In the genomic region with DNA sequence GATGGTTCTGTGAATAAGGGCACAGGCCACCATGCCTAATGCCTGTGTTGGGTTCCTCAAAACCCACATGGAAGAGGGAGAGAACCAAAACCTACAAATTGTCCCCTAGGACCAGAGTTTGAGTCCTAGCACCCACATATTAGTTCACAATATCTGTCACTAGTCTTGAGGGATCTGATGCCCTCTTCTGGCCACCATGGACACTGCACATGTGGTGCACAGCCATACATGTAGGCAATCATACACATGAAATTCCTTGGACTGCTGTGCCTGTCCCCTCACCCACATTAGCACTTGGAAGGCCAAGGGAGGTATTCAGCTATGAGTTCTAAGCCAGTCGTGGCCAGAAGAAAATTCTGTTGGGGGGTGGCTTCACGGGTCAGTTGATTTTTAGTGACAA, we compare ENCODE assay signal across 10 mouse cellular contexts. TPM values are rescaled to one million over a fixed set of nuclear protein-coding genes. Genes with fewer than 3 reads are reported as not detected.
DNase-seq lines count a peak whose midpoint lies in the region; ATAC-seq and TF ChIP-seq lines count a peak whose summit lies in the region.
"Had no signal": no experiment of that assay in that cellular context is flagged by ENCODE, and none has a peak within 500 bp of the region (broad histone marks: within the 10 kb centered on the region; RNA-seq: fewer than 3 reads in every experiment).

No protein-coding gene starts in this region.

- H3K4me3 ChIP-seq in kidney, postnatal 0 days (replicated peaks; ENCODE audit: low read depth, low read length), result no peak overlapping the region
- H3K4me3 ChIP-seq in ES-E14 (ENCODE audit: insufficient read depth in 1 of 2, low read depth in 1 of 2, low read length in 2 of 2, poor library complexity in 1 of 2, severe bottlenecking in 1 of 2), result no peak overlapping the region
- H3K4me3 ChIP-seq: forebrain, embryonic 10.5 days had no signal

- peak; percentile 14; the same call in 1 of the 2 replicates for TF ChIP-seq CTCF in kidney, postnatal 0 days (IDR thresholded peaks at IDR 0.05; ENCODE audit: low read depth)

- no peak overlapping the region for H3K9ac ChIP-seq in kidney, postnatal 0 days (ENCODE audit: low read depth, low read length)
- no peak overlapping the region for H3K9ac ChIP-seq in ES-E14 (ENCODE audit: insufficient read depth, low read depth, low read length, poor library complexity, severe bottlenecking)

- H3K4me1 ChIP-seq in kidney, postnatal 0 days (replicated peaks; ENCODE audit: insufficient read depth, low read length), result no peaks in the 10 kb centered on the region
- peaks cover 2 to 7% of the 10 kb centered on the region in 2 experiments; a peak in 3 of 4 replicates for H3K4me1 ChIP-seq in ES-E14 (ENCODE audit: control insufficient read depth in 2 of 2, insufficient read depth in 2 of 2, low read length in 2 of 2, poor library complexity in 1 of 2)
- H3K4me1 ChIP-seq: forebrain, embryonic 10.5 days had no signal

- H3K27me3 ChIP-seq in kidney, postnatal 0 days (ENCODE audit: insufficient read depth, low read length), result no peaks in the 10 kb centered on the region

- WGBS in kidney, postnatal 0 days, result 91% methylated on average over 2 of the region's 2 CpGs

- no peak overlapping the region for H3K27ac ChIP-seq in kidney, postnatal 0 days
- peak overlapping the region; percentile 14; the same call in 1 of the 2 replicates for H3K27ac ChIP-seq in ES-E14 (ENCODE audit: insufficient read depth, low read depth, low read length, poor library complexity, severe bottlenecking)
- H3K27ac ChIP-seq: forebrain, embryonic 10.5 days had no signal

- H3K9me3 ChIP-seq in kidney, postnatal 0 days (replicated peaks; ENCODE audit: low read length), result no peaks in the 10 kb centered on the region
- H3K9me3 ChIP-seq in ES-E14 (ENCODE audit: control insufficient read depth, insufficient read depth, low read depth, low read length), result no peaks in the 10 kb centered on the region

- ATAC-seq in kidney, postnatal 0 days (replicated peaks; ENCODE audit: low FRiP score, low read depth), result no peak
- ATAC-seq in erythroblast, adult 5-6 weeks (replicated peaks; ENCODE audit: low FRiP score, poor library complexity, severe bottlenecking), result peak; percentile 55; the same call in 1 of the 2 replicates

- in situ Hi-C loops in ES-E14 (cut with MboI; ENCODE audit: low sequenced_read_pairs in 2 of 2, unreplicated experiment in 2 of 2), result no loop called here

- H3K4me2 ChIP-seq in kidney, postnatal 0 days (ENCODE audit: low read length), result no peak overlapping the region

- DNase-seq in kidney, postnatal 0 days (ENCODE audit: low spot score), result no peak
- DNase-seq in kidney, postnatal 14 days, result no peak
- peak; percentile 27 for DNase-seq in A20 (ENCODE audit: low read depth, low spot score)
- DNase-seq in ES-E14 (ENCODE audit: low read depth, low spot score), result no peak
- DNase-seq in right cerebral cortex, postnatal 25 days, result no peak
- DNase-seq in cerebellum, adult 9-10 months, result no peak
- DNase-seq in testis, postnatal 10 days (ENCODE audit: low spot score), result no peak
- DNase-seq: kidney, postnatal 10 days had no signal

- H3K36me3 ChIP-seq in kidney, postnatal 0 days (ENCODE audit: insufficient read depth, low read length), result no peaks in the 10 kb centered on the region
- peaks cover 4% of the 10 kb centered on the region; the same call in 1 of the 2 replicates for H3K36me3 ChIP-seq in ES-E14 (ENCODE audit: control insufficient read depth, insufficient read depth, low read length, poor library complexity, severe bottlenecking)

TF ChIP-seq in ES-E14, 5 proteins besides CTCF, POLR2A, EP300 and RAD21:
- TF ChIP-seq ZC3H11A (IDR thresholded peaks at IDR 0.05; ENCODE audit: borderline replicate concordance, low read depth, low read length) (no peak), ZNF384 (IDR thresholded peaks at IDR 0.05; ENCODE audit: low read depth, low read length) (no peak), HCFC1 (IDR thresholded peaks at IDR 0.05; ENCODE audit: borderline replicate concordance, insufficient read depth, low read length) (no peak), CHD2 (IDR thresholded peaks at IDR 0.05; ENCODE audit: low read depth, low read length) (no peak), MAFK (IDR thresholded peaks at IDR 0.05; ENCODE audit: insufficient read depth, low read depth, low read length) (no peak)

RNA-seq across cellular contexts. Expression of gene Pik3cb, which starts 36.0 kb away (rescaled TPM):
- polyA plus RNA-seq in kidney, postnatal 0 days (2015; fragmentation: Nextera tagmentation; extraction: Ambion mirVana), result 1.3 and 1.9 TPM in 2 replicates
- total RNA-seq in ES-E14 (2012; rRNA removed), result 7.6 and 10.2 TPM in 2 replicates
- total RNA-seq in erythroblast, adult 5-6 weeks (2015; ENCODE audit: low replicate concordance), result 7.5 and 9.2 TPM in 2 replicates
- total RNA-seq in erythroblast, adult 5-6 weeks (2017; ENCODE audit: low replicate concordance), result 4.7 and 4.9 TPM in 2 replicates
